Comparison of ENCODE assay signal across 16 mouse cellular contexts in genomic region chr4:128391484-128391883, GRCm38 (mm10).
"Had no signal": no experiment of that assay in that cellular context is flagged by ENCODE, and none has a peak within 500 bp of the region (broad histone marks: within the 10 kb centered on the region; RNA-seq: fewer than 3 reads in every experiment).

No protein-coding gene starts in this region.

- H3K27ac ChIP-seq: liver, embryonic 12.5 days; liver, embryonic 14.5 days; midbrain, embryonic 12.5 days; midbrain, embryonic 15.5 days; neural tube, embryonic 13.5 days; neural tube, embryonic 15.5 days had no signal

- DNase-seq: lung, adult 18-20 months; lung, postnatal 4 days; right cerebral cortex, postnatal 14 days; right cerebral cortex, postnatal 4 days; spleen, adult 18-20 months; thymus, adult 18-20 months; thymus, postnatal 14 days; thymus, postnatal 36 days had no signal

- H3K36me3 ChIP-seq: liver, embryonic 12.5 days; midbrain, embryonic 12.5 days; midbrain, embryonic 15.5 days had no signal

- H3K9me3 ChIP-seq: liver, embryonic 12.5 days; midbrain, embryonic 12.5 days; midbrain, embryonic 15.5 days; neural tube, embryonic 13.5 days; neural tube, embryonic 15.5 days had no signal

- H3K4me3 ChIP-seq: liver, embryonic 12.5 days; midbrain, embryonic 12.5 days; midbrain, embryonic 15.5 days; myocyte; neural tube, embryonic 13.5 days; neural tube, embryonic 15.5 days had no signal

- ATAC-seq: liver, embryonic 12.5 days; midbrain, embryonic 15.5 days had no signal

- H3K27me3 ChIP-seq: liver, embryonic 12.5 days; midbrain, embryonic 12.5 days; midbrain, embryonic 15.5 days; neural tube, embryonic 13.5 days; neural tube, embryonic 15.5 days had no signal

- H3K4me2 ChIP-seq: liver, embryonic 12.5 days; lung, embryonic 14.5 days; midbrain, embryonic 12.5 days; midbrain, embryonic 15.5 days; neural tube, embryonic 13.5 days; neural tube, embryonic 15.5 days had no signal

- H3K9ac ChIP-seq: liver, embryonic 12.5 days; liver, embryonic 14.5 days; lung, embryonic 14.5 days; midbrain, embryonic 12.5 days; midbrain, embryonic 15.5 days; neural tube, embryonic 13.5 days; neural tube, embryonic 15.5 days had no signal

- H3K4me1 ChIP-seq: liver, embryonic 12.5 days had no signal
